Mouse (Mus musculus): ENCODE measurements around the gene Tdpoz3. TPM values are rescaled to one million over a fixed set of nuclear protein-coding genes. Genes with fewer than 3 reads are reported as not detected.
"Not testable (repeated sequence)": the region's sequence is repeated elsewhere in the genome, so short reads cannot be mapped to it uniquely, and the experiment has no call there.

Tdpoz3 gene
- not detected in 2 replicates for polyA plus RNA-seq (2012; rRNA removed)

- WGBS, result 82% methylated on average over 1 of the region's 1 CpGs
- H3K27ac ChIP-seq (ENCODE audit: insufficient read depth, low read length); H3K4me1 ChIP-seq (ENCODE audit: control insufficient read depth, insufficient read depth, low read length); H3K4me3 ChIP-seq (replicated peaks; ENCODE audit: insufficient read depth, low read depth, low read length); DNase-seq; H3K27me3 ChIP-seq (ENCODE audit: control insufficient read depth, insufficient read depth, low read length): not testable (repeated sequence)
Observed at GRCm38 (mm10) chr3:93825720-93826119, at the start of gene Tdpoz3. Gene Tdpoz3, plus strand, starts transcription at chr3:93826020.

- not testable (repeated sequence) for H3K27me3 ChIP-seq (ENCODE audit: control insufficient read depth, insufficient read depth, low read length); H3K4me1 ChIP-seq (ENCODE audit: control insufficient read depth, insufficient read depth, low read length); H3K4me3 ChIP-seq (replicated peaks; ENCODE audit: insufficient read depth, low read depth, low read length); H3K27ac ChIP-seq (ENCODE audit: insufficient read depth, low read length); DNase-seq
Observed at GRCm38 (mm10) chr3:93796098-93796497, 29.7 kb upstream of the Tdpoz3 start, which contains the start of gene Tdpoz4. Gene Tdpoz4, plus strand, starts transcription at chr3:93796398.

- DNase-seq; H3K27me3 ChIP-seq (ENCODE audit: control insufficient read depth, insufficient read depth, low read length); H3K27ac ChIP-seq (ENCODE audit: insufficient read depth, low read length); H3K4me1 ChIP-seq (ENCODE audit: control insufficient read depth, insufficient read depth, low read length); H3K4me3 ChIP-seq (replicated peaks; ENCODE audit: insufficient read depth, low read depth, low read length): not testable (repeated sequence)
Observed at GRCm38 (mm10) chr3:93813341-93813740, 12.5 kb upstream of the Tdpoz3 start.

GRCm38 (mm10) chr3:93858957-93859356, 33.1 kb downstream of the Tdpoz3 start:
- H3K4me3 ChIP-seq (replicated peaks; ENCODE audit: insufficient read depth, low read depth, low read length); H3K27ac ChIP-seq (ENCODE audit: insufficient read depth, low read length); DNase-seq; H3K27me3 ChIP-seq (ENCODE audit: control insufficient read depth, insufficient read depth, low read length); H3K4me1 ChIP-seq (ENCODE audit: control insufficient read depth, insufficient read depth, low read length): not testable (repeated sequence)
- 46% methylated on average over 8 of the region's 8 CpGs for WGBS

- 87% methylated on average over 8 of the region's 8 CpGs for WGBS
- not testable (repeated sequence) for H3K4me3 ChIP-seq (replicated peaks; ENCODE audit: insufficient read depth, low read depth, low read length); H3K27me3 ChIP-seq (ENCODE audit: control insufficient read depth, insufficient read depth, low read length); DNase-seq; H3K27ac ChIP-seq (ENCODE audit: insufficient read depth, low read length); H3K4me1 ChIP-seq (ENCODE audit: control insufficient read depth, insufficient read depth, low read length)
Observed at GRCm38 (mm10) chr3:93870635-93871034, 44.8 kb downstream of the Tdpoz3 start.

Other genes starting within 250 kb of the Tdpoz3 start
- gene Tdpoz2, start 173.3 kb upstream of the Tdpoz3 start, polyA plus RNA-seq (2012; rRNA removed), result not detected in 2 replicates
- not detected in 2 replicates for gene Tdpoz1, start 149.7 kb upstream of the Tdpoz3 start, polyA plus RNA-seq (2012; rRNA removed)
- gene Gm37596, start 132.9 kb upstream of the Tdpoz3 start, polyA plus RNA-seq (2012; rRNA removed), result not detected in 2 replicates
- gene Gm5773, start 53.0 kb upstream of the Tdpoz3 start, polyA plus RNA-seq (2012; rRNA removed), result not detected in 2 replicates
- not detected in 2 replicates for gene Tdpoz4, start 29.6 kb upstream of the Tdpoz3 start, polyA plus RNA-seq (2012; rRNA removed)
- gene Gm9117, start 117.5 kb downstream of the Tdpoz3 start, polyA plus RNA-seq (2012; rRNA removed), result not detected in 2 replicates
- not detected in 2 replicates for gene Tdpoz5, start 135.3 kb downstream of the Tdpoz3 start, polyA plus RNA-seq (2012; rRNA removed)
- gene Gm9125, start 228.9 kb downstream of the Tdpoz3 start, polyA plus RNA-seq (2012; rRNA removed), result not detected in 2 replicates
- not detected in 2 replicates for gene Gm10697, start 246.6 kb downstream of the Tdpoz3 start, polyA plus RNA-seq (2012; rRNA removed)